Mouse (Mus musculus) naive thymus-derived CD4-positive, alpha-beta T cell, adult 2 months (primary cell): ENCODE results near the gene Klk9.

ENCODE experiments used
- DNase-seq: peaks from one replicate; pipeline ENCODE4 v3.0.0-alpha.2; 2011; ENCODE audit warnings: low read depth

The Klk9 gene

DNA sequence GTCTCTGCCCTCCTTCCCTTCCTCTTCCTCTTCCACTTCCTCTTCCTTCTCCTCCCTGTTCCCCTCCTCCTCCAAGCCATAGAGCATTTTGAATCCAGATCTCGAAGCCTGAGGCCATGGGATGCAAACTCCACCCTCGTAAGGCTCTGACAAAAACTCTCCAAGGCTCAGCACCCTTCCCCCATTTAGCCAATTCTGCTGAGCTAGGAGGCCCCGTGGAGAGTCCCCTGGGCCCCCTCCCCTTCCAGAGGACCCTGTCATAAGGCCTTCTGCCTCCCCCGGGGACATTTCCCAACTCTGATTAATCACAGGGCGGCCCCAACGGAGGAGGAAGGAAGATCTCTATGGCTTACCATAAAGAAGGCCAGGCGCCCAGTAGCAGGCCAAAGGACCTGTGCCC is at the start of gene Klk9:
Klk9 (plus strand) TSS at position 301 of the 400 bp plus-strand sequence.
- DNase-seq: no peak

DNA sequence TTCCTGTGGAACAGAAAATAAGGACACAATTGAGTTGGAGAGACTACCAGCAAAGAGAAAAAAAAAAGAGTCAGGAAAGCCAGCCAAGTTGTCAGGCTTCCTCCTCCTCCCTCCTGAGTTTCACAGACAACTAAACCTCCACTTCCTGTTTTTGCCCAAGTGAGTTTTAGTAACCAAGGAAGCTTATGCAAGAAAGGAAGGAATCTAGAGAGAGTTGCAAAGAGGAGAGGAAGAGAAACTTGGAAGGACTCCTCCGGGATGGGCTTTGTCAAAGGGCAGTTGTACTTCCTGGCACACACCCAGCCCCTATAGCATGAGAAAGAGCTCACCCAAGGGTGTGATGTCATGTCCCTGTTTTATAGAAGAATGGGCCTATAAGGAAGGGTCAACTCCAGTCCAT is 43.9 kb upstream of the Klk9 start:
- no peak for DNase-seq

DNA sequence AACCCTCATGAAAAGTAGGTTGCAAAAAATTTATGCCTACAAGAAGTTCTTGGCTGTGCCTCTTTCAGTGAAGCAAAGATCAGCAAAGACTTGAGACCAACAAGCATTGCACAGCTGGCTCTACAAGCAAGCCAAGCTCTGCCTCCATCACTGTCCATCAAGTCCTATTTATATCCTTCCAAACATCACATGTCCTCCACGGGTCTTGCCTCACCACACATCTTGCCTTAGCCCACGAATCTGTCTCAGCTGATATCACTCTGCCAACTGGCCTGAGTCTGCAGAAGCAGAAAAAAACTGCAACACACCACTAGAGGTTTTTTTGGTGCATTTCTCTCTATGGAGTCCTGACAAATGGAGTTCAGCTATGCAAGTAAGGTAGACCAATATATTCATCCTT is 38.9 kb upstream of the Klk9 start:
- no peak for DNase-seq

- DNase-seq: no peak
Measured at GRCm38 (mm10) chr7:43766484-43766883, 25.2 kb upstream of the Klk9 start.

GRCm38 (mm10) chr7:43768597-43768996 is 23.1 kb upstream of the Klk9 start, which contains the start of gene Klk12:
TSS of gene Klk12 (plus strand) at chr7:43768897.
- no peak for DNase-seq

DNA sequence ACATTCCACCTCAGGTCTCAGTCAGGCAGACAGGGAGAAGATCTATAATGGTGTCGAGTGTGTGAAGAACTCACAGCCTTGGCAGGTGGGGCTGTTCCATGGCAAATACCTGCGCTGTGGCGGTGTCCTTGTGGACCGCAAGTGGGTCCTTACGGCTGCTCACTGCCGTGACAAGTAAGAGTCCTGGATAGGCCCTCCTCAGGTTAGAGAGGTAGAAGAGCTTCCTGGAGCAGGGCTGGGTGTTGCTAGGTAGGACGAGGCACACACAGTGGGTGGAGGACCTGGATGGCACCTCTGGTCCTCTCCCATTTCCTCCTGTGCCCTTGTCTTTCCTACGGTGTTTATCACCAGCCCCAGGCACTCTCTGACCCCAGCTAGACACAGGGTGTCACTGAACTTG is 22.1 kb upstream of the Klk9 start:
- no peak for DNase-seq

GRCm38 (mm10) chr7:43770701-43771100 is 21.0 kb upstream of the Klk9 start:
- no peak for DNase-seq

GRCm38 (mm10) chr7:43771916-43772315 is 19.8 kb upstream of the Klk9 start:
- DNase-seq: no peak

- no peak for DNase-seq
Measured at GRCm38 (mm10) chr7:43772901-43773300, 18.8 kb upstream of the Klk9 start.

DNA sequence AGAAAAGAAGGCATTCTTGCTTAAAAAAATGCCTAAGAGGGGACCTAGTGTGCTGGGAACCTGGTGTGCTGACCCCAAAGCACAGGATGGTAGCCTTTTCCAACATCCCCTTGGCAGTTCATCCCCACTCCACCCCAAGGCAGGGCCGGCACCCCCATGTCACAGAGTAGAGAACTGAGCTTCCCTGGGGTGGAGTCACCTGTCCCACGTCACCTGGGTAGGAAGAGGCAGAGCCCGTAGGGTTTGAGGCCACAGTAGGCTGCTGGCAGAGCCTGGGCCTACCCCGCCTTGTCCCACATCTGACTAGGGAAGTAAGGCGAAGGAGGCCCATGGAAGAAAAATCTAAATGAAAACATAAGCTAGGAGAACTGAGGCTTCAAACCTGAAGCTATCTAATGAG is 17.3 kb upstream of the Klk9 start, which contains the start of gene Klk11:
Klk11 (plus strand) TSS at position 241 of the 400 bp plus-strand sequence.
- DNase-seq: no peak

DNA sequence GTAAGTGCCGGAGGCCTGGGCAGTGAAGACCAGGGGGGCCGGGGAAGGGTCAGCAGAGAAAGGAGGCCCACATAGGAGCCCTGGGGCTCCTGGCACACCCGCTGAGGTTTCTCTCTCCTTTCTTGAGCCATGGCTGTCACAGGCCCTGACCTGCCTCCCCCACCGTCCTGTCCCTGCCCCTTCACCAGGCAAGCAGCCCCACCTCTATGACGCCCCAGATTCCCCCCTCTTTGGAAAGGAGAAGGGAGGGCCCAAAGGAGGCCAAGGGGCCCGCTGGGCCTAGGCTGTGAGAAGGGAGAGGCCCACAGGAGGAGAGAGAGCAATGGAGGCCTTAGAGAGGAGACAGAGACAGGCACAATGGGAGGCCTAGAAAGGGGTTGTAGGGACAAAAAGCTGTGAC is 16.9 kb upstream of the Klk9 start:
- DNase-seq: no peak

- DNase-seq: no peak
Measured at GRCm38 (mm10) chr7:43775311-43776057, 16.2 kb upstream of the Klk9 start.

DNA sequence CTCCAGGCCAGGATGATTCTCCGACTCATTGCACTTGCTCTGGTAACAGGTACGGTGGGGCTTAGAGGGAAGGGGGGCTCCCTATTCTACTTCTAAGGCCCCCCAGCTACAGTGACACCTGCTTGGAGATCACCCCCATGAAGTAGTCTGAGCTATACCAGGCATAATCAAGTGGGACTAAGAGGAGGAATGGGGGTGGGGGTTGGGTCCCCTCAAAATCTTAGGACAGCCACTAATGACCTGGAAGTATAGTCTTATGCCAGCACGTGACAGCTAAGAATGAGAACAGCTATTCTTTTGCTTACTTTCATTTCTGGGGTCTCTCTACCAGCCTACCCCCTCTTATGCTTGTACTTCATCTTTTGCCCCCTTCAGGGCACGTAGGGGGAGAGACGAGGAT is 15.2 kb upstream of the Klk9 start:
- no peak for DNase-seq

GRCm38 (mm10) chr7:43777423-43777822 is 14.3 kb upstream of the Klk9 start:
- DNase-seq: no peak

- no peak for DNase-seq
Measured at GRCm38 (mm10) chr7:43778176-43778970, 13.3 kb upstream of the Klk9 start.

- no peak for DNase-seq
Measured at GRCm38 (mm10) chr7:43780241-43780640, 11.4 kb upstream of the Klk9 start.

GRCm38 (mm10) chr7:43780746-43781145 is 10.9 kb upstream of the Klk9 start, which contains the start of gene Klk10:
TSS of gene Klk10 (plus strand) at chr7:43781035.
- DNase-seq: no peak

- no peak for DNase-seq
Measured at GRCm38 (mm10) chr7:43781541-43781940, 10.2 kb upstream of the Klk9 start.

GRCm38 (mm10) chr7:43782275-43783265 is 9.1 kb upstream of the Klk9 start:
- DNase-seq: peak; percentile 79

DNA sequence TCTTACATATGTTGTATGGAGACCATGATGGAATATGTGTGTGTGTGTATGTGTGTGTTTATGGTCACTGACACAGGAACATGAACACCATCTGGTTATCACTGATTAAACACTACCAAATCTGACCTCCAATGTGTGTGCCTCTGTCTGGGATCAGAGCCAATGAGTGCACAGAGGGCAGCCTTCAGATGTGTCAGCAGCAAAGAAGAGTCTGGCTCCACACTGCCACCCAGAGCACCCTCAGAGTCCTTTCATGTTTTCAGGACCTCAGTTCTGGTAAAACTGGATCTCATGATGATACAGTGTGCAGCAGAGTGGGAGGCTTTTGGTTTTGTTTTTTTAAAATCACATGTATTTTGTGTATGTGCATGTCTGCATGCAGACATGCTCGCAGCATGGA is 6.4 kb upstream of the Klk9 start:
- no peak for DNase-seq

DNA sequence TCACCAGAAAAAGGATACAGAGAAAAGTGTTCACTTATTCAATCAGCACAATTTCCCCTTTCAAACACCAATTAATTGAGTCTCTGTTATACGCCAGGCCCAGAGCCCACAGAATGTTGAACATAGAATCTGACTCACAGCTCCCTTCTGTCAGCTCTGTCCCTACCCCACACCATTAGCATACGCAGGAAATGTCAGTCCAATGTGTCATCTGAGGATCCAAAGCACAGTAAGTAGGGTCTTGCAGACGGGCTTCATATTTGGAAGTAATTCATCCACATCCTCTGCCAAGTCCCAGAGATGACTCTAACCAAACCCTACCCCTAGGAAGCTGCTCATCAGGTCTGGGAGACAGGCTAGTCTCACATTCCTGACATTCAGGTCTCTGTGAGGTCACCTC is 3.6 kb upstream of the Klk9 start:
- no peak for DNase-seq

DNA sequence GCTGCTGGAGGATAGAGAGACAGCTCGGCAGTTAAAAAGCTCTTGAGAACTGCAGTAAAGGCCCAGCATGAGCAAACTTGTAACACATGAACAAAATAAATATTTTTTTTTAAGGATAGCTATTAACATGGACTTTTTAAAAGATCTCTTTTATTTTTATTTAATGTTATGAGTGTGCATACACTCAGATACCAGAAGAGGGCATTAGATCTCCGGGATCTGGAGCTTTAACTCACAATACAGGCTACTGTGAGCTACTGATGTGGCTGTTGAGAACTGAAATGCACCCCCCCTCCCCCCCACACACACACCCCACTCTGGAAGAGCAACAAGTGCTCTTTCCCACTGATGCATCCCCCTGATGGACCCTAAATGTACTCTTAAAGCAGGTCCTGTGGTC is 2.4 kb upstream of the Klk9 start:
- no peak for DNase-seq
